Mouse (Mus musculus) testis, adult 2 months (tissue): ENCODE measurements at regions not wholly inside any gene's neighbourhood (a gene's known extent, or its start where the extent isn't known, plus 50 kb on each side); places are given as distances from the start of the nearest gene placed in this dataset.

Experiments
- CTCF ChIP-seq: fragments of 200-500 bp; IDR thresholded peaks from 2 replicates; pipeline ENCODE4 v1.5.1; 2012; ENCODE audit warnings: low read depth, mild to moderate bottlenecking, inconsistent platforms, low read length, moderate library complexity; ENCODE audit not compliant: control insufficient read depth, insufficient read depth, insufficient replicate concordance
- POLR2A ChIP-seq: fragments of 200-500 bp; IDR thresholded peaks from 2 replicates; pipeline ENCODE4 v1.6.1; 2012; ENCODE audit warnings: low read depth, mild to moderate bottlenecking, inconsistent platforms, low read length, moderate library complexity; ENCODE audit not compliant: control insufficient read depth

DNA sequence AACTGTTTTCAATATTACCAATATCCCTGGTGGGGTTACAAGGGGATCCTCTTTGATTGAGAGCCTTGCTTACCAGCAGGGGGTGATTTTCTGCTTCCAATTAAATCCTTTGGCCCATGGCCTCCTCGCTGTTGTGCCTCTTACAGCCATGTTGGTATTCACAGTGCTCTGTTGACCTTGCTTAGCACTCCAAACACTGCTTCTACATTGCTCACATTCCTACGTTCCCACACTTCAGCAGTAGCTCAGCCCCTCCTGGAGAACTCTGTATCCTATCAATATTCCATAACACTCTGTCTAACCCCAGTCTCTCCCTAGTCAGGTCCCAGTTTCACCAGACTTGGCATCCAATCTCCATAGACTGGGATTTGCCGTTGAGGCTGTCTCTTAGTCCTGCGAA, 169.1 kb downstream of the Tmx1 start:
- no peak for TF ChIP-seq POLR2A
- no peak for TF ChIP-seq CTCF
